ENCODE assay signal across 23 mouse cellular contexts in genomic region chr6:117775304-117776050, GRCm38 (mm10).
DNase-seq lines count a peak whose midpoint lies in the region; ATAC-seq lines count a peak whose summit lies in the region.
"Had no signal": no experiment of that assay in that cellular context is flagged by ENCODE, and none has a peak within 500 bp of the region (broad histone marks: within the 10 kb centered on the region; RNA-seq: fewer than 3 reads in every experiment).

No protein-coding gene starts in this region.

- peak; percentile 33; the same call in 1 of the 2 replicates for ATAC-seq in midbrain, embryonic 15.5 days (replicated peaks)
- no peak for ATAC-seq in midbrain, embryonic 13.5 days
- ATAC-seq in megakaryocyte progenitor cell, adult 5-6 weeks (replicated peaks; ENCODE audit: poor library complexity), result no peak
- ATAC-seq: activated CD4-positive, CD25-positive, alpha-beta regulatory T cell, adult 4 months; intestine, embryonic 15.5 days had no signal

- no peak overlapping the region for H3K4me3 ChIP-seq in midbrain, embryonic 15.5 days
- H3K4me3 ChIP-seq in midbrain, embryonic 13.5 days (replicated peaks), result no peak overlapping the region
- H3K4me3 ChIP-seq: embryonic facial prominence, embryonic 10.5 days; heart, embryonic 15.5 days; intestine, embryonic 15.5 days; limb, embryonic 13.5 days; liver, embryonic 13.5 days; midbrain, embryonic 12.5 days had no signal

- no peak overlapping the region for H3K9ac ChIP-seq in midbrain, embryonic 15.5 days
- H3K9ac ChIP-seq in midbrain, embryonic 13.5 days (replicated peaks), result no peak overlapping the region
- H3K9ac ChIP-seq: heart, embryonic 15.5 days; intestine, embryonic 15.5 days; limb, embryonic 13.5 days; liver, embryonic 13.5 days; lung, embryonic 14.5 days; midbrain, embryonic 12.5 days had no signal

- no peak overlapping the region for H3K4me2 ChIP-seq in midbrain, embryonic 15.5 days
- H3K4me2 ChIP-seq in midbrain, embryonic 13.5 days (replicated peaks), result no peak overlapping the region
- H3K4me2 ChIP-seq: heart, embryonic 15.5 days; intestine, embryonic 15.5 days; limb, embryonic 13.5 days; liver, embryonic 13.5 days; lung, embryonic 14.5 days; midbrain, embryonic 12.5 days had no signal

- H3K36me3 ChIP-seq in midbrain, embryonic 15.5 days (replicated peaks), result no peaks in the 10 kb centered on the region
- no peaks in the 10 kb centered on the region for H3K36me3 ChIP-seq in midbrain, embryonic 13.5 days
- H3K36me3 ChIP-seq: embryonic facial prominence, embryonic 10.5 days; heart, embryonic 15.5 days; intestine, embryonic 15.5 days; limb, embryonic 13.5 days; liver, embryonic 13.5 days; midbrain, embryonic 12.5 days had no signal

- 76% methylated on average over 11 of the region's 11 CpGs for WGBS in midbrain, embryonic 15.5 days
- WGBS in midbrain, embryonic 13.5 days, result 82% methylated on average over 11 of the region's 11 CpGs

- H3K4me1 ChIP-seq in midbrain, embryonic 15.5 days, result peaks cover 3% of the 10 kb centered on the region; the same call in 1 of the 2 replicates
- no peaks in the 10 kb centered on the region for H3K4me1 ChIP-seq in midbrain, embryonic 13.5 days (replicated peaks)
- H3K4me1 ChIP-seq: heart, embryonic 15.5 days; intestine, embryonic 15.5 days; limb, embryonic 13.5 days; liver, embryonic 13.5 days; midbrain, embryonic 12.5 days had no signal

- H3K27me3 ChIP-seq in midbrain, embryonic 15.5 days (replicated peaks), result no peaks in the 10 kb centered on the region
- H3K27me3 ChIP-seq in midbrain, embryonic 13.5 days, result no peaks in the 10 kb centered on the region
- H3K27me3 ChIP-seq: heart, embryonic 15.5 days; intestine, embryonic 15.5 days; limb, embryonic 13.5 days; liver, embryonic 13.5 days; midbrain, embryonic 12.5 days had no signal

- peak overlapping the region; percentile 58 for H3K27ac ChIP-seq in midbrain, embryonic 15.5 days
- H3K27ac ChIP-seq in midbrain, embryonic 13.5 days, result no peak overlapping the region
- H3K27ac ChIP-seq: embryonic facial prominence, embryonic 10.5 days; heart, embryonic 15.5 days; intestine, embryonic 15.5 days; limb, embryonic 13.5 days; liver, embryonic 13.5 days; midbrain, embryonic 12.5 days had no signal

- no peaks in the 10 kb centered on the region for H3K9me3 ChIP-seq in midbrain, embryonic 15.5 days
- H3K9me3 ChIP-seq in midbrain, embryonic 13.5 days, result no peaks in the 10 kb centered on the region
- H3K9me3 ChIP-seq: embryonic facial prominence, embryonic 10.5 days; heart, embryonic 15.5 days; intestine, embryonic 15.5 days; limb, embryonic 13.5 days; liver, embryonic 13.5 days; midbrain, embryonic 12.5 days had no signal

- DNase-seq in cerebellum, postnatal 10 days, result peak; percentile 30 to 35
- no peak for DNase-seq in cerebellum, postnatal 25 days
- peak; percentile 64 for DNase-seq in heart, adult 11 months
- DNase-seq in heart, adult 18-20 months, result no peak
- peak; percentile 39 for DNase-seq in brain, embryonic 18.5 days (ENCODE audit: low read depth, low spot score)
- DNase-seq: adrenal gland, postnatal 10 days; cerebellum, adult 11-12 months; gastrocnemius, postnatal 14 days; kidney, postnatal 4 days; liver, embryonic 13.5 days; lung, embryonic 14.5 days; lung, postnatal 36 days; right cerebral cortex, adult 18-20 months; thymus, postnatal 25 days had no signal

Comparison
In these comparisons a context has a peak if more than half of its experiments do, and no peak if none do; other contexts are left out.
1. DNase-seq: peak in cerebellum, postnatal 10 days (2 of 2), heart, adult 11 months (single experiment) and brain, embryonic 18.5 days (single experiment); none in cerebellum, postnatal 25 days (0 of 2) and heart, adult 18-20 months (0 of 2).